Comparison of ENCODE assay signal across 7 mouse cellular contexts in genomic region chr2:33486866-33487265, GRCm38 (mm10). TPM values are rescaled to one million over a fixed set of nuclear protein-coding genes. Genes with fewer than 3 reads are reported as not detected.
DNase-seq lines count a peak whose midpoint lies in the region; ATAC-seq and TF ChIP-seq lines count a peak whose summit lies in the region.

No protein-coding gene starts in this region.

- ATAC-seq in erythroid progenitor cell, adult 5-6 weeks (replicated peaks; ENCODE audit: low FRiP score, poor library complexity, severe bottlenecking) = 0 out of 2 replicates have a peak, but pooled peaks have one; percentile 66

- H3K27me3 ChIP-seq in midbrain, embryonic 10.5 days (ENCODE audit: low read depth, poor library complexity, severe bottlenecking) = peaks cover 38% of the 10 kb centered on the region
- no peaks in the 10 kb centered on the region for H3K27me3 ChIP-seq in small intestine, adult 2 months (ENCODE audit: control insufficient read depth, insufficient read depth, low read length)

- peak; percentile 99 for TF ChIP-seq CTCF in brain, embryonic 14.5 days (IDR thresholded peaks at IDR 0.05; ENCODE audit: borderline replicate concordance, extremely low read depth, insufficient read depth, insufficient read length)
- peak; percentile 95 for TF ChIP-seq CTCF in small intestine, adult 2 months (IDR thresholded peaks at IDR 0.05; ENCODE audit: extremely low read depth, insufficient read length, insufficient replicate concordance, low read depth, low read length)

- H3K4me1 ChIP-seq in midbrain, embryonic 10.5 days = peaks cover 9% of the 10 kb centered on the region; the same call in 1 of the 2 replicates
- H3K4me1 ChIP-seq in small intestine, adult 2 months (ENCODE audit: control insufficient read depth, insufficient read depth, insufficient read length, low read length) = no peaks in the 10 kb centered on the region

- H3K27ac ChIP-seq in midbrain, embryonic 10.5 days (replicated peaks) = no peak overlapping the region
- no peak overlapping the region for H3K27ac ChIP-seq in small intestine, adult 2 months (ENCODE audit: insufficient read depth, low read depth, low read length)

- no peak overlapping the region for H3K4me3 ChIP-seq in midbrain, embryonic 10.5 days
- no peak overlapping the region for H3K4me3 ChIP-seq in small intestine, adult 2 months (ENCODE audit: low read depth, low read length)

- H3K36me3 ChIP-seq in midbrain, embryonic 10.5 days = no peaks in the 10 kb centered on the region
- no peaks in the 10 kb centered on the region for H3K36me3 ChIP-seq in small intestine, adult 2 months (ENCODE audit: control insufficient read depth, insufficient read depth, low read length)

- TF ChIP-seq POLR2A in brain, embryonic 14.5 days (IDR thresholded peaks at IDR 0.05; ENCODE audit: borderline replicate concordance, extremely low read depth, insufficient read depth, insufficient read length, poor library complexity, severe bottlenecking) = no peak
- no peak for TF ChIP-seq POLR2A in small intestine, adult 2 months (IDR thresholded peaks at IDR 0.05; ENCODE audit: low read depth, low read length)

- H3K9me3 ChIP-seq in midbrain, embryonic 10.5 days (replicated peaks) = no peaks in the 10 kb centered on the region

- WGBS in midbrain, embryonic 10.5 days = 9% methylated on average over 9 of the region's 9 CpGs
- WGBS in small intestine, adult 2 months = 9% methylated on average over 9 of the region's 9 CpGs

- peak; percentile 72 for DNase-seq in MN1 (ENCODE audit: low spot score)
- peak; percentile 83 for DNase-seq in brain, embryonic 14.5 days (ENCODE audit: low read depth)
- DNase-seq in heart, postnatal 4 days = peak; percentile 84
- DNase-seq in left cerebral cortex, adult 18-20 months (ENCODE audit: low spot score in 2 of 2) = peak; percentile 74 to 85
- DNase-seq in midbrain, embryonic 10.5 days (ENCODE audit: low spot score) = peak; percentile 82

RNA-seq across cellular contexts. Expression of gene Zbtb43, which starts 18.5 kb away (rescaled TPM):
- 21.5 and 22.6 TPM in 2 replicates for polyA plus RNA-seq in brain, embryonic 14.5 days (2012; rRNA removed)
- 4.7 and 5.0 TPM in 2 replicates for total RNA-seq in erythroid progenitor cell, adult 5-6 weeks (2015; ENCODE audit: low replicate concordance)
- 7.9 and 10.1 TPM in 2 replicates for total RNA-seq in erythroid progenitor cell, adult 5-6 weeks (2017; ENCODE audit: low replicate concordance)
- total RNA-seq in heart, postnatal 4 days (2021) = 10 to 100 TPM; 19.8 to 22.2 TPM
- 10 to 100 TPM; 28.6 to 29.3 TPM for total RNA-seq in left cerebral cortex, adult 18-20 months (2021)
- polyA plus RNA-seq in midbrain, embryonic 10.5 days (2016; fragmentation: Nextera tagmentation; extraction: Ambion mirVana) = 20.3 and 25.3 TPM in 2 replicates
- polyA plus RNA-seq in small intestine, adult 2 months (2012; rRNA removed) = 4.2 and 7.7 TPM in 2 replicates

RNA-seq across cellular contexts. Expression of gene Zbtb34, which starts 55.7 kb away (rescaled TPM):
- polyA plus RNA-seq in brain, embryonic 14.5 days (2012; rRNA removed) = 23.3 and 30.8 TPM in 2 replicates
- total RNA-seq in erythroid progenitor cell, adult 5-6 weeks (2015; ENCODE audit: low replicate concordance) = 2.1 and 7.2 TPM in 2 replicates
- 1.1 and 1.3 TPM in 2 replicates for total RNA-seq in erythroid progenitor cell, adult 5-6 weeks (2017; ENCODE audit: low replicate concordance)
- 10 to 100 TPM; 22.1 to 27.5 TPM for total RNA-seq in heart, postnatal 4 days (2021)
- 10 to 100 TPM; 18.7 to 21.9 TPM for total RNA-seq in left cerebral cortex, adult 18-20 months (2021)
- polyA plus RNA-seq in midbrain, embryonic 10.5 days (2016; fragmentation: Nextera tagmentation; extraction: Ambion mirVana) = 6.1 and 7.4 TPM in 2 replicates
- 3.6 and 4.2 TPM in 2 replicates for polyA plus RNA-seq in small intestine, adult 2 months (2012; rRNA removed)
